Mouse (Mus musculus) activated CD4-positive, CD25-positive, alpha-beta regulatory T cell, adult 9 weeks (primary cell): Measurements from ENCODE around the gene Olfr689. TPM values are rescaled to one million over a fixed set of nuclear protein-coding genes. Genes with fewer than 3 reads are reported as not detected.

Experiments
- polyA plus RNA-seq: library from polyadenylated mRNA; unstranded; fragments of 100-300 nt; shearing (Covaris generic); gene quantifications from one replicate; pipeline ENCODE4 v1.2.1, GENCODE M21; 2017

Gene Olfr689
- not detected for polyA plus RNA-seq

GRCm38 (mm10) chr7:105310865-105311264, at the start of gene Olfr689:
Gene Olfr689, plus strand, starts transcription at chr7:105311165.

DNA sequence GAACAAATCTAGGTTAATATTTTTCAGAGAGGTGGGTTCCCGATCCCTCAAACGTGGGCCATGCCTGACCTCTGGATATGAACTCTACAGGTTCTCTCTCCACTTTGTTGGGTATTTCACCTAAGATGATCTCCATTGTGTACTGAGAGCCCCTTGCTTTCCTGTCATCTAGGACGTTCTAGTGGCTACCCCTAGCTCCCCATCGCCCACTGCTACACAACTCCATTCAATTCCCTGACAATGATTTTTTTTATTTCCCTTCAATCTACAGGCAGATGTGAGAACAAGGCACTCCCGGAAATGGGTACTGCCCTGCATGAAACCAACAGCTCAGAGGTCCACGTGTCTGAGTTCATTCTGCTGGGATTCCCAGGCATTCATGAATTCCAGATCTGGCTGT, 23.2 kb upstream of the Olfr689 start, which contains the start of gene Olfr688:
Gene Olfr688 (plus strand): TSS at position 301 of the 400 bp plus-strand sequence.

DNA sequence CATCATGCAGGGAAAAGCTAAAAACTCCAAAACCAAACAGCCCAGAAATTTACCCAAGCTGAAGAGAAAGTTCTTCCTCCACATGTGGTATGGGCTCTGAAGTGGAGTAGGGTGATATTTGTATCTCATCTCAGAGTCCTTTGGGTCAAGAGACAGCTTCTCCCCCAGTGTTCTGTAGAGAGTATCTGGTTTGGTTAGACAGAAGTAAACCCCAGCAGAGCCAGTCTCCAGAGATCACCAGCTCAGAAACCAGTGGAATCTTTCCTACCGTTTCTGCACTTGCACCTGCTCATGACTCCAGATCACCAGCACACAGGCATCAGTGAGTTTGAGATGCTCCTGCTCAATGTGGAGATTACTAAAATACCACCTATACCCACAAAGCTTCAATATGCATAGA, 23.0 kb downstream of the Olfr689 start, which contains the start of gene Olfr690:
Gene Olfr690 (minus strand): TSS at position 101 of the 400 bp plus-strand sequence.

DNA sequence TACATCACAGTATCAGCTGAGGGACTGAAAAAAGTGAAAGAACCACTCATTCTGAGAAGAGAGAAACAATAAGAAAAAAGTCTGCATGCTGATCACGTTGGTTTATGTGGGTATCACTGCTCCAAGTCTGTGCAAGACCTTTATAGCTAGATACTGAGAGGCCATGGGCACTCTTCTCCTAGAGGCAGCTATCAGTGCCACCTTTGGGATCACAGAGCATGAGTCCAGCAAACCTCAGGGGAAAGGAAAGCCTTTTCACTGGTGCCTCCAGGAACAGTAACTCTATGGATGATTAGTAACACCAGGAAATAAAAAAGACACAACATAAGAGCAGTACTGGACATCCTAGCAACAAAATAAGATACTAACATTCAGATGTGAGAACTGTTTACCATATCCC, 31.2 kb downstream of the Olfr689 start, which contains the start of gene Olfr691:
Gene Olfr691 (minus strand): TSS at position 101 of the 400 bp plus-strand sequence.

DNA sequence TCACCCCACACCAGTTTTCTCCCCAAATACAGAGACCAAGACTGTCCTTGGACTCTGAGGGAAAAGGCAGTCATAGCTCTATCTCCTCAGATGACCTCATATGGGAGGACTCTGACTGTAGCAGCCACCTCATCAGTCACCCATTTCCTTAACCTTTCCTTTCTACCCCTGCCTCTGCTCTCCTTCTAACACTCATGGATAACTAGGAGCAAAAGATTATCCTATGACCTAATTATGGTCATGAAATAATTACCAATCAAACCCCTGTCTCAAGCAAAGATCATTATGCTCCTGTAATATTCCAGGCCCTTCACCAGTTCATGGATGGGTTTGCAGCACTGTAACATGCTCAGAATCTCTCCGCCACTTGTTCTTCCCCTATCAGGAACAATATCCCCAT, 57.0 kb downstream of the Olfr689 start, which contains the start of gene Olfr692:
Gene Olfr692 (plus strand): TSS at position 301 of the 400 bp plus-strand sequence.

Other genes with a start within 250 kb of the Olfr689 start
- gene Olfr678, start 246.7 kb upstream of the Olfr689 start, polyA plus RNA-seq = not detected
- not detected for gene Olfr679, start 230.0 kb upstream of the Olfr689 start, polyA plus RNA-seq
- gene Olfr680-ps1, start 218.3 kb upstream of the Olfr689 start, polyA plus RNA-seq = not detected
- gene Olfr681, start 194.3 kb upstream of the Olfr689 start, polyA plus RNA-seq = not detected
- not detected for gene Olfr683, start 164.2 kb upstream of the Olfr689 start, polyA plus RNA-seq
- not detected for gene Olfr684, start 147.5 kb upstream of the Olfr689 start, polyA plus RNA-seq
- gene Olfr685, start 125.2 kb upstream of the Olfr689 start, polyA plus RNA-seq = not detected
- gene Olfr686, start 103.7 kb upstream of the Olfr689 start, polyA plus RNA-seq = not detected
- gene Olfr688, start 23.1 kb upstream of the Olfr689 start, polyA plus RNA-seq = not detected
- not detected for gene Olfr690, start 22.9 kb downstream of the Olfr689 start, polyA plus RNA-seq
- not detected for gene Olfr691, start 31.1 kb downstream of the Olfr689 start, polyA plus RNA-seq
- gene Olfr692, start 57.1 kb downstream of the Olfr689 start, polyA plus RNA-seq = not detected
- not detected for gene Gm5901, start 63.9 kb downstream of the Olfr689 start, polyA plus RNA-seq
- 32.5 TPM for gene Fam160a2, start 88.9 kb downstream of the Olfr689 start, polyA plus RNA-seq
- not detected for gene Cnga4, start 93.4 kb downstream of the Olfr689 start, polyA plus RNA-seq
- not detected for gene Cckbr, start 114.6 kb downstream of the Olfr689 start, polyA plus RNA-seq
- not detected for gene Cavin3, start 171.1 kb downstream of the Olfr689 start, polyA plus RNA-seq
- gene Smpd1, start 243.2 kb downstream of the Olfr689 start, polyA plus RNA-seq = 48.2 TPM